Mouse (Mus musculus): ENCODE results near the gene Fbxo9.
"Not testable (repeated sequence)": the region's sequence is repeated elsewhere in the genome, so short reads cannot be mapped to it uniquely, and the experiment has no call there.

Gene Fbxo9

DNA sequence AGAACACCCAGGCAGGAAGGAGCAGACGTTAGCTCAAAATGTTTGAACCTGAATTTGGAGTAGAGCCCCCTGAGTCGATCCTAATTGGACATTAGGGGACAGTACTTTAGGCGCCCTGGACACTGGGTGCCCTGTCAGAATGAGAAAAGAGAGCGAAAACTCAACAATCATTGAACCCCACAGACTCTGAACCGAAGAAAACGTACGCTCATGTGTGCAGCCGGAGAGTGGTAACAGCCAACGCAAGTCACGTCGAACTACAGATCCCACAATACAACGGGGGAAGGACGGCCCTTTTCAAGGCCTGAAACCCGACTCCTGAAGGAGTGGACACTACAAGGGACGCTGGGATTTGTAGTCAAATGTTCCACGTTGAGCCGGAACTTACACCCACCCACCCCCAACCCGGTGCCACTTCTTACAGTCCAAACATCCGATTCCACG, at the start of gene Fbxo9, which contains the start of gene Ick:
Gene Fbxo9, minus strand, starts transcription at position 270 of the 444 bp plus-strand sequence.
Gene Ick, plus strand, starts transcription at position 397 of the 444 bp plus-strand sequence.
- peak; percentile 85 to 94 for DNase-seq (ENCODE audit: low spot score in 2 of 2)

DNA sequence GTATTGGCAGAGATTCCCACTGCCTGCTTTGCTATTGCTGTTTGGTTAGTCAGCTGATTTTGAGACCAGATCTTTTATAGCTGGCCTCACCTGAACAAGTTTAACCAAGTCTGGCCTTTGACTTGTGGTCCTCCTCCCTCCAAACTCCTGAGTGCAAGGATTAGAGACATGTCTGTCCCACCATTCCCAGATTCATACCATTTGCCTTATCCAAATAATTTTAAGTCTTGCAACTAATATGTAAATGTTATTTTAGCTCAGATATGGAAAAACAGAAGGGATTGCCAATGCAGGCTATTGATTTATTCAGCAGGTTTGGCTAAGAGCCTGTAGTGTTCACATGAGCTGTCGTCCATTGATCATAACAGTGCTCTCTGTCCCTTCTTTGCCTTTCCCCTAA, 48.4 kb upstream of the Fbxo9 start:
- no peak for DNase-seq (ENCODE audit: low spot score in 2 of 2)

DNA sequence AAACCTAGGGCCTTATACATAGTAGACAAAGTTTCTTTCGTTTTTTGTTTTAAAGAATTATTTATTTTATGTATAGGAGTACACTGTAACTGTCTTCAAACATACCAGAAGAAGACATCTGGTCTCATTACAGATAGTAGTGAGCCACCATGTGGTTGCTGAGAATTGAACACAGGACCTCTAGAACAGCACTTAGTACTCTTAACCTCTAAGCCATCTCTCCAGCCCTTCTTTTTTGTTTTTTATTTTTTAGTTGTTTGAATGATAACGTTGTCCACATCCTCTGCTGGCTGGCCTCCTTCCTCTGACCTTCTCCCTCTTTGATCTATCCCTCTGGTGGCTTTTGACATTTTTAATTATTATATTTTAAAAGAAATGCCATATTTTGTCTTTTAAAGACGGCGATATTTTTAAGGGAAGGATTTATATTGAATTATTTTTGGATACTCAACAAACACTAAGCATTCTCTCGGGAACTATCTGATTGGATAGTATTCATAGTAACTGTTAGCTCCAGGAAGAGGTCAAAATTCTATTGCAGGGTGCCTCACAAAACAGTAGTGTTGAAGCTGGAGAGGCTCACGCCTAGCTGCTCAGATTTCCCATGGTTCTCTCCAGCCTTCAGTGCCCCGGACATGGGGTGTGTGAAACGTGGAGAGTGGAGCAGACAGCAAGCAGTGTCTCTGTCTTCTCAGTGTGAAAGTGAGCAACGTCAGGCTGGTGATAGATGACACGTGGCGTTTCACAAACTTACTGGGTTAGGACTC, 45.5 kb upstream of the Fbxo9 start:
- DNase-seq (ENCODE audit: low spot score in 2 of 2) = no peak

DNA sequence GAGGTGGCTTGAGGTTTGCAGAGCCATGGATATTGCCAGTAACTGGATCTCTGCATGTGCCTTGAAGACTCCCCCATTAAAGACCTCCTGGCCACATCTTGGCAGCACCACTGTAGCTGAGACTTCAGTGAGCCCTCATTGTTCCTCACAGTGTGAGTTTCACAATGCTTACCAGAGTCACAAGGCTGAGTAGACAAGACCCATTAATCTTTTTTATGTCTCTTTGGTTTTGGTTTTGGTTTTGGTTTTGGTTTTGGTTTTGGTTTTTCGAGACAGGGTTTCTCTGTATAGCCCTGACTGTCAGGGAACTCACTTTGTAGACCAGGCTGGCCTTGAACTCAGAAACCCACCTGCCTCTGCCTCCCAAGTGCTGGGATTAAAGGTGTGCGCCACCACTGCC, 40.9 kb upstream of the Fbxo9 start:
- DNase-seq (ENCODE audit: low spot score in 2 of 2) = not testable (repeated sequence)

DNA sequence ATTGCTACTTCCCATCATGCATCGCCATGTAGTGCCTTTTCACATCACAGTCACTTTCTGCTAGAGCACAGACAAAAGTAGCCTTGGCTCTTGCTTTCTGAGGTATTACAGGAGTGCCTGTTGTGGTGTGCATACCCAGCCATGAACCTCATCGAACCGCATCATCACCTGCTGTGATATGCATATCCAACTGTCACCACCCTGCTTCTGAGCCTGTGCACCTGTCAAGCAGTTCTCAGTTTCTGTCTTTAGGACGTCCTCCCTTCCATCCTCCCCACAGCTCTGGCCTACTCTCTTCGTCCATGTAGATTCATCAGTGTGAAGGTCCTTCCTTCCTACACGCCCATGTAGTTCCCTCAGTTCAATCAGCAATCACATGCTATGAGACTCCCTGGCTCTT, 39.3 kb upstream of the Fbxo9 start:
- DNase-seq (ENCODE audit: low spot score in 2 of 2) = no peak

DNA sequence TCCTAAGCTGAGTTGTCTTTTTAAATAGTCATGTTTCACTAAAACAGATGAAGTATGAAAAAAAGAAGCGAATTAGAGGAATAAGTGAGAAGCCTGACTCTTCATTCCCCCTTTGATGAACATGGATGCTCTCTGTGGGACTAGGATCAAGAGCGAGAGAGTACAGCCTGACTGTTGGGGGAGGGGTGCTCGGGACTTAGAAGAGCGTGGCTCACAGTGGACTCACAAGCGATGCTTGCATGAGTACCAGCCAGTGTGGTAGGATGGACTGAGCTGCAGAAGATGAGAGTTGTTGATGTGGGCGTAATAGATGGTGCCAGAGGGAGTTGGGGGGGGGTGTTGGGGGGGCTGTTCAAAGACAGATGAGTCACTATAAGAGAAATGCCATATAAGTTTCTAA, 37.8 kb upstream of the Fbxo9 start:
- DNase-seq (ENCODE audit: low spot score in 2 of 2) = peak in 1 of 2 experiments; percentile 16

DNA sequence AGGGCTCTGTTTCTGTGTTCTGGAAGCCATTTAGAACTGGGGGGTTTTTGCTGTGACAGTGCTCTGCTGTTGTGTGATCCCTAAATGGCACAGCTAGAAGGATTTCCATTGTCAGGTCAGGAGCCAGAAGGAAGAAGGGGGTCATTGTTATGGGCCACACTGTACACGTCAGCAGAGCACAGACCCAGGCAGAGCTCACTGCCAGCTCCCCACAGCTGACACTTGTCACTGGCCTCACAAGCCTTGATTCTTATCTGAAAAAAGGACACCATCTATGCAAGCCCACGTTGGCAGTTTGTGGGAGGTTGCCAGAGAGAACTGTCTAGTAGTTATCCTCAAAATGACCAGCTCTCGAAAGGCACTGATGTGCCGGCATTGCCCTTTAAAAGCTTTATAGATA, 37.2 kb upstream of the Fbxo9 start:
- DNase-seq (ENCODE audit: low spot score in 2 of 2) = peak; percentile 40 to 45

DNA sequence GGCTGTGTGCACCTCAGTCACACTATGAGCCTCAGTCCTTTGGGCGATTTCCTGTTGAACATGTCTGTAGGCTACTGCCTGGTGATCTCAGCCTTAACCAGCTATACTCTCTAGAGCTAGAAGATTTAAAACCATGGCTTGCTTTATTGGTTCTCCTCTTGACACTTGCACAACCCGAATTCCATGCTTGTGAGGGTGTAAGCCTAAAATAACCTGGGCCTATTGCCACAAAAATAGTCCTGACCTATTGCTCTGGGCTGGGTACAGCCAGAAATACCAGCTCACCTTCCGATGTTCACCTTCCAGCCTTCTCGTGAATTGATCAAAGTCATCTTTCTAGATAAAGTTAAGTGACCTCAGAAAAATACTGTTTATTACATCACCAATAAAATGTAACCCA, 30.6 kb upstream of the Fbxo9 start:
- no peak for DNase-seq (ENCODE audit: low spot score in 2 of 2)

DNA sequence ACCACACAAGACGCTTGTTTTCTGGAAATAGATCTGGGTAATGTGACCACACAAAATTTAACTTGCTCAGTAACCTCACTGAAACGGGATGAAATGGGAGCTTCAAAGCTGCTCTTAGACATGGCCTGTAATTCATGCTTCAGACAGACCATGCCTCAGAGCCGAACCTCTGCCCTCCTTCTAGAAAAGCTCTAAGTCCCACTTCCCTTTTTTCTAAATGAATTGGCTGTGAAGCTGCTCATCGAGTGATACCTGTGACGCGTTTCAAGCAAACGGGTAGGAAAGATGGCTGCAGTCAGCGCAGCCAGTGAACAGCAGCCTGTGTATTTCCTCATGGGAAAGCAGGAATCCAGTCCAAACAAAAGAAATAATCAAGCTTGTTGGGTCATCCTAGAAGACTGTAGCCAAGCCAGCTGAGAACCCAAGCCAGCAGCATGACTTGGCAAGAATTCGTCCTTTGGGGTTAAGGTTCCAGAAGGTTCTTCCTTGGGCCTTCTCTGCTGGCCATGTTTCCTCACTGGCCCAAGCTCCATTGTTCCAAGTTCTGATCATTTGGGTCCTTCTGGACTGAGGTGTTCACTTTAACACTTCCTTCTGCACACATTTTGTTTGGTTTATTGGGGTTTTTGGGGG, 29.3 kb upstream of the Fbxo9 start:
- DNase-seq (ENCODE audit: low spot score in 2 of 2) = no peak

DNA sequence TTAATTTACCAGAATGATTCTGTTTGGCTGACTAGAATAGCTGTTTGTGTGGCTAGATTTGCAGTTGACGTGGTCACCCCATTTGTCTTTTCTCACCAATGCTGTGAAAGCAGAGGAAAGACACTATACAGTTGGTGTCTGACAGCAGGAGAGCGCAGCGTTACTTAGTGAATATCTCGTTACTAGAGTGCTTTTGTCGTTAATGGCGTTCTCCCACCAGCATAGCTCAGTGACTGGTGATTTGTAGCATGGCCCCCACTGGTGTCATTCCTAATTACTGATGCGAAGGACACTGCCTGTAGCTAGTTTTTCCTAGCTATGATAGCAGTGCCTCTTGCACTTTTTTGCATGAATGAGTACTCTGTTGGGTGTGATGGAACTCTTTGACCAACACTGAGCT, 26.8 kb upstream of the Fbxo9 start:
- no peak for DNase-seq (ENCODE audit: low spot score in 2 of 2)

DNA sequence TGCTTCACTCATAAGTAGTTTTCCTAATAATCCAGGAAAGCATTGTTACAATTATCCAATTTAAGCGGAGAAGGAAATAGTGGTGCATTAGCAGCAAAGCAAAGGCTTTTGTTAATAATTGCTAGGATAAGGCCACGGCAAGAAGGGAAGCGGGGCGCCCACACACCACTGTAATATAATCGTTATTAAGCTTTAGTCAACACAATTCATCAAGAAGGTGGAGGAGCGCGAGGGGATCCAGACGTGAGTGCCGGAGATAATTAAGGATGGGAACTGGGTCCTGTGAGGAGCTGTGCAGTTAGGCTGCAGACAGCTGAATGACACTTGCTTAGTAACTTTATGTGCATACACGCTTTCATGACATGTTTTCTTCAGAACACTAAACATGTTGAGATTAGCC, 17.8 kb upstream of the Fbxo9 start:
- no peak for DNase-seq (ENCODE audit: low spot score in 2 of 2)

DNA sequence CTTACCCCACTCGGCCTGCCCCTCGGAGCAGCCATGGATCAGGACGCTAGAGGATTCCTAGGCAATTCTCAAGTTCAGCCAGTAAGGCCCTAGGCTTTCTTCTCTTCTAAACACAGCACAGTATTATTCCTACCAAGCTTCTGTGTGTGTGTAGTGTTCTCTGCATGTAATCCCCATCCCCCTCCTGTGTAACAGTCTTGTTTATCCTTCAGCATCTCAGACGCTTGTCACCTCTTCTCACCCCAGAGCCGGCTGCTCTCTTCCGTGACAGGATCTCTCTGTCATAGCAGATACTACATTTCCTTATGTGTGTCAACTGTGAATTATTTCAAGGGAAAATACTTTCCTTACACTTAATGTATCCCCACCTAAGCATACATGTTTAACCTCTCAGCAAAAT, 17.1 kb upstream of the Fbxo9 start:
- DNase-seq (ENCODE audit: low spot score in 2 of 2) = no peak

DNA sequence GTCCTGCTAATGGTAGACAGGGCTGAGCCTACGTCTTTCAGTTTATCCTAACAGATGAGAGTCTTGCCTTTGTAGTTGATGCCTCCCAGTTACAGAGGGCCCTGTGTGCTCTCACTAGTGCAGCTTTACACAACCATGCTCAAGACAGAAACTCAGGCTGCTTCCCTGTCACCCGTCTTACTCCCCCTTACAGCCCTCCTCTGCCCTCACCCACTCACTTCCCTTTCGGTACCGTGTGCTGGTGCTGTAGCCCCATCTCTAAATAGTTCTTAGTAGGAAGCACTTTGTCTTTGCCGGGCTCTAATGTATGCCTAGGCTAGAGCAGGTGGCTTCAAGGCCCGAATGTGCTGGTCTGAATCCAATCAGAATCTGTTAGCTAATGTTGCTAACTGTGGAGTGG, 15.4 kb upstream of the Fbxo9 start:
- no peak for DNase-seq (ENCODE audit: low spot score in 2 of 2)

DNA sequence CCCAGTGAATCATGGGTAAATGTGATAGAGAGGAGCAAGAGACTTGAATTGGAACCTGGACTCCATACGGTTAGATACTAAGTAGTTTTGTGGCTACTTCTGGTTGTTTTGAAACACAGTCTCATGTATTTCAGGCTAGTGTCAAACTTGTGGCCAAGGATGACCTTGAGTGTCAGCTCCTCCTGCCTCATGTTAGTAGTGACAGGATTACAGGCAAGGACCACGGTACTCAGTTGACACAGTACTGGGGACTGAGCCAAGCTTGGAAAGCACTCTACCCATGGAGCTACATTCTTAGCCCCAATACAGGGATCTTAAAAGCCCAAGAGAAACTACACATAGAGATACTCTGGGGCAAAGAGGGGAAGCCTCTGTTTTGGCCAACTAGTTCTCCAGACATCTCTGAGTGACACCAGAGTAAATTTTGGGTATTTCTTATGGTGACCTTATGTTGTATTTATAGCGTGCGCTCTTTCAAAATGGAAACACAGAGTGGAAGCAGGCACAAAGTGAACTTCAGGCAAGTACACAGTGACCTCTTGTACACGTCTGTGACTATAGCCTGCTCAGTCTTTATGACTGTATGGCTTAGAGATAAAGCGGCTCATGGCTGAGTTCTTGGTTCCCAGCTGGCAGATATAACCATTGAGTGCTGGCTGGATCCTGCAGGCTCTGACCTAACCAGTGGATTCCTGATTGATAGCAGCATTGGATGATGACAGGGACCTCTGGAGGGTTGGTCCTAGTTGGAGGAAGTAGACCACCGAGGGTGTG, 14.3 kb upstream of the Fbxo9 start:
- DNase-seq (ENCODE audit: low spot score in 2 of 2) = no peak

DNA sequence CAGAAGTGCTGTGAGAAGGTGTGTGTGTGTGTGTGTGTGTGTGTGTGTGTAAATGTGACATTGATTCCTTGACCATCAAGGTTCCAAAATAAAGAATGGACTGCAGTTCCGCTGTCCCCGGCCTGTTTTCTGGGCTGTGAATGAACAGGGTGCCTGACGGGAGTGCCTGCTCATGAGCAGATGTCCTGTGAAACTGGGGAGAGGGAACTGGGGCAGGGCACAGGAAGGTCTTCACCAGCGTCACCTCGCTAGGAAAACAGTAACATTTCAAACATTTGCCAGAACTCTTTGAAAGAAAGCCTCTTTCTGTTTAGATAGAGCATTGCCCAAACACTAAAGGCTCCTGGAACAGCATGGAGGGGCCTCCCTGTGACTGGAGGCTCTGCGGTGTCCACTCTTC, 13.1 kb upstream of the Fbxo9 start:
- no peak for DNase-seq (ENCODE audit: low spot score in 2 of 2)

DNA sequence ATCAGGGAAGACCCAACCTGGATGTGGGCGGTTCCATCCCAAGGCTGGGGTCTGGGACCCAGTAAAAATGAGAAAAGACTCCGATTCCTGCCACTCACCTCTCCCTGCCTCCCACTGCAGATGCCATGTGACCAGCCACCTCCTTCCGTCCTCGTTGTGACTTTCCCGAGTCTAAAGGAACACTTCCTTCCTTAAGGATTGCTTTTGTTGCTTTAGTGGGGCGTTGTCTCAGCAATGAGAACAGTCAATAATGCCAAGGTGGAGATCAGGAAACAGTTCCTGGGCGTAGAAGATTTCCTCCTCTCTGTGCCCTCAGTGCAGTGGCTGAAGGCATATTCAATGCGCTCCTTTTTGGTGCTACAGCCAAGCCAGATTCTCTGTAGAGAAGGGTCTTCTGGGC, 12.5 kb upstream of the Fbxo9 start:
- DNase-seq (ENCODE audit: low spot score in 2 of 2) = no peak

DNA sequence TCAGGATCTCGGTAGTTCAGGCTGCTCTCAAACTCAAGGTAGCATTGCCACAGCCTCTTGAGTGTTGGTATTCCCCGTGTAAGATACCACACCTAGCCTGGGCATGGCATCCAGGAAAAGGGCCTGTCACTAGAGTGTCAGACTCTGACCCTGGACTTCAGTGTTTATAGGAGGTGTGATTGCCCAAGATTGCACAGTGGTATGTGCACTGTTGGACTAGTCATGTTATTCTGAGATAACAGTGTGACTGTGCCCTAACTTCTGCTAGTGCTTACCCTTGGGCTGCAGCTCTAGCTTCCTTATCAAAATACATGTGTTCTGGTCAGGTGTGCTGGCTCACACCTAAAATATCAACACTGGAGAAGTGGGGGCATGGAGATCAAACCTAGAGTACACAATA, 8.8 kb upstream of the Fbxo9 start:
- no peak for DNase-seq (ENCODE audit: low spot score in 2 of 2)

DNA sequence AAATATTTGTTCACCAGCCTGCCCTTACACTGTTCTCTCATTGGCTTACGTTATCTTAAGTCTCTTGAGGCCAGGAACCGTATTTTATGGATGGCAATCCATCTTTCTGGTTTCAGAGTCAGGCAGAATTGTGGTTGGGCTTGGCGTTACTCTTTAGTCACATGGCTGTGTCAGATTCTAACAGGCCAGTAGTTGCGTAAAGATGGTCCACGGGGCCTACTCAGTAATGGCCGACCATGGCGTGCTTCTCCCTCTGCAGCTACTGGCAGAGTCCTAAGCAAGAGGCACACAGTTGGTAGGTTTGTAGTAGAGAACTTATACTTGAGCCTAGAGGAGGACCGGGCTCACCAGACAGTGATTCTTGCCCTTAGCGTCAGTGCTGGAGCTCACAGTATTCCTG, 6.9 kb upstream of the Fbxo9 start:
- DNase-seq (ENCODE audit: low spot score in 2 of 2) = no peak

DNA sequence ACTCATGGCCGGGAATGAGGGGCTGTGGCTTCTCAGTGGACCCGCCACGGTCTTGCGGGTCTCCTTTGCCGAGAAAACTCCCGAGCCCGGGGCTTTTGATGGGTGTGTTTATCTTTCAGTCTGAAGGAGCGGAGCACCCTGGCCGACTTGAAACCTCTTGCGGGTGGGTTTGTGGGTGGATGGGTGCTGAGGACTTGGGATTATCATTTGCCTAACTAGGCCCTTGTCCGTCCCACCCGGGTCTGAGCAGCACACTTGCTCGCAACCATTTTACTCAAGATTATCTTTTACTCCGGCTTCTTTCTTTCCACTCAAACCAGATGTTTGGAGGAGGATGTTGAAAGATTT, 4.6 kb upstream of the Fbxo9 start:
- no peak for DNase-seq (ENCODE audit: low spot score in 2 of 2)

DNA sequence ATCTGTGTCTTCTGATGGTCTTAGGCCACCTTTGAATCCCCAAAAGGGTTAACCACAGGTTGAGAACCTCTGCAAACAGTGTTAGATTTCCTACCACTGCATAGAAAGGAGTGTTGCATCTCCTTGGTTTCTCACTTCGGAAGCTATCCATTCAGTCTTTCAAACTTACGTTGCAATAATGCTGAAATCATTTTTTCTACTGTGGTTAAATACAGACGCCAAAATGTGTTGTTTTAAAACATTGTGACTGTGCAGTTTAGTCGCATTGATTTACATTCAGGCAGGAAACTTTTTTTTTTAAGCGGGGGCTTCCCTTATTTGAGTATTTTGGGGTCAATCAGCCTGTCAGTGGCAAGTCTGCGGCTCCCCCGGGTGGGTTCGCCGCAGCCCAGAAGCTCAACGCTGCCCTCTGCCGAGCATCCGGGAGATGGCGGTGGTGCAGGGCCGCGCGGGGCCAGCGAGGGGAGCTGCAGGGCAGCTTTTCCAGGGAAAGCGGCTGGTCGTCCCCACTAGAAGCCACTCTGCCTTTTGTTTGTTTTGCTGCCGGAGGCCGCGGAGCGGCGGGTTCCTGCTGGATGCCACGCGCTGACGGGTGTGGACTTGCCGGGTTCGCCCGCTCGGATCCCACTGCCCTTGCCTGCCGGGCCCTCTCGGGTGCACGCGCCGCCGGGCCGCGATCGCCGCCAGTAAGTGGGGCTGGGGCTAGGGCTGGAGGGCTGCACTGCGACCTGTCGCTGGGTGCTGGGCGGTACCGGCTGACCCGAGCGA, 4.1 kb upstream of the Fbxo9 start:
- peak; percentile 93 to 95 for DNase-seq (ENCODE audit: low spot score in 2 of 2)

DNA sequence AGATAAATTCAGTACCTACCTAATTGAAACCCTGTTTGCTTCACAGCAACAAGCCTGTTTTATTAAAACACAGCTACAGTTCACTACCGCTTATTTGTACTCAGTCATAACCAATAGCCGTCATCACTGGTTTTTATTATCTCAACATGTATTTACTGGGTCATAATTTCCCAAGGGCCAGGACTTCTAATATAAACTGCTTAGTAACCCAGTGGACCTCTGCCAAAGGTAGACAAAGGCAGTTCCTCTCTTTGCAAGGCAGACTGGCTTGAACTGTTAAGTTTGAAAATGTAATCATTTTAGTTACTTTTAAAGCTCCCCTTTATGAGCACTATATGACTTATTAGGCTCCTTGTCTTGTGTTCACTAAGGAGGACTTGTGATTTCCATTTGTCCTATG, 2.6 kb upstream of the Fbxo9 start:
- no peak for DNase-seq (ENCODE audit: low spot score in 2 of 2)

DNA sequence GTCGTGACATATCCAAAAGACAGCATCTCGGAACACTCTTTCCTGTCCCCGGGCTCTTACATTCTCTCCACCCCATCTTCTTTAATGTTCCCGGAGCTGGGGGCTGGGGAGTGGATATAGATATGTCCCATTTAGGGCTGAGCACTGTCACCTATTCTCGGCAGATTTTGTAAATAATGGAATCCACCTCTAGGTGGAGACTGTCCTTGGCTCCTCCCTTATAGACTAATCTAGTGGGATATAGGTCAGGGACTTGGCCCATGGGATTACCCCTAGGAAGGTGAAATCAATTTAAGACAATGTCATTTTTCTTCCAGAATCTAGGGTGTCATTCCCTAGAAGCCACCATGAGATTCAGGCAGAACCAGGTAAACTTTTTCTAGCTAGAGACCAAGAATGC, 791 bp upstream of the Fbxo9 start:
- DNase-seq (ENCODE audit: low spot score in 2 of 2) = no peak
